Mouse (Mus musculus): ENCODE results near the gene Tnfrsf8.
A peak's percentile ranks its signal among the peaks of the same experiment; 100 is the strongest.
"Not testable (repeated sequence)": the region's sequence is repeated elsewhere in the genome, so short reads cannot be mapped to it uniquely, and the experiment has no call there.

Gene Tnfrsf8

DNA sequence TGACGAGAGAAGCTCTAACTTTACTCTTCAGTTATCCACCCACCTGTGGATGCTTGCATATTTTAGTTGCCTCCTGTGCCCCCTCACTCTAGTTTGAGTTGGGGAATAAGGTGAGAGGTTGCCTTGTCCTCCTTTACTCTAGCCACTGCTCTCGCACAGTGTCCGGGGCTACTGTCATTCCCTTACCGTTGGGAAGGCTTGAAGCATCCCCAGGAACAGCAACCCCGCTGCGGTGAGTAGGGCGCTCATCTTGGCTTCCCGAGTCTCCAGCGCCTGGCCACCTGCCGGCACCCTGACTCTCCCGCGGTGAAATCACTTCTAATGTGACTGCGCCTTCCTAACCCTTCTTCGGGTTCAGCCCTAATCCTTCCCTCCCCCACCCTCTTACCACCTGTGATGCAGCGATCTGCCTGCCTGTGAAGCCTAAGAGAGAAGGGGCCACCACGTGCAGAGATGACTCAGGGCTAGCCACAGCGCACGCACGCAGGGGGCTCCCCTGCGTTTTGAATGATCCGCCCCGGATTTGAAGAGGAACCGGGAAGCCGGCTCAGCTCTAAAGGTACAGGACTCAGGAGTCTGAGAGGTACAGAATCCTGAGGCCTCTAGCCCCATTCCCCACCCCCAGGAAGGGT lies at the start of gene Tnfrsf8:
TSS of gene Tnfrsf8 (minus strand) at position 329 of the 632 bp plus-strand sequence.
- DNase-seq = no peak

DNA sequence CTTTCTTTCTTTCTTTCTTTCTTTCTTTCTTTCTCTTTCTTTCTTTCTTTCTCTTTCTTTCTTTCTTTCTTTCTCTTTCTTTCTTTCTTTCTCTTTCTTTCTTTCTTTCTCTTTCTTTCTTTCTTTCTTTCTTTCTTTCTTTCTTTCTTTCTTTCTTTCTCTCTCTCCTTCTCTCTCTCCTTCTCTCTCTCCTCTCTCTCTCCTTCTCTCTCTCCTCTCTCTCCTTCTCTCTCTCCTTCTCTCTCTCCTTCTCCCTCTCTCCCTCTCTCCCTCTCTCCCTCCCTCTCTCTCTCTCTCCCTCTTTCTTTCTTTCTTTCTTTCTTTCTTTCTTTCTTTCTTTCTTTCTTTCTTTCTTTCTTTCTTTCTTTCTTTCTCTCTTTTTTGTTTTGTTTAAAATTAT lies 46.7 kb upstream of the Tnfrsf8 start:
- not testable (repeated sequence) for DNase-seq

DNA sequence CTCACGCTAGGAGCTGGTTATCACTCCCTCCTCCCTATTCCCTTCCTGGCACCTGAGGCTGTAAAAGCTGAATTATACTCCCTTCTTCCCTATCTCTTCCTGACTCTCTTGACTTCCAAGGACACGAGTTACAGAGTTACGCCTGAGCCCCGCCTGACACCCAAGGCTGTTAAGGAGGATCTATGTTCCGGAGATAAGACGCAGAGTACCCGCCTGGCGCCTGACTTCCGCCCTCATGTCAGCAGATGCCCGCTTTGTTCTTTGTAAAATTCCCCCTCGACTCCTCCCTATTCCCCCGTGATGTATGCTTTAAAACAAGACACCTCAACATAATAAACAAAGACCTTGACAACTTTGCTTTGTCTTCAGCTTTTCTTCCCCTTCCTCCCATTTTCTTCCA lies 46.1 kb upstream of the Tnfrsf8 start:
- peak; percentile 2 for DNase-seq

DNA sequence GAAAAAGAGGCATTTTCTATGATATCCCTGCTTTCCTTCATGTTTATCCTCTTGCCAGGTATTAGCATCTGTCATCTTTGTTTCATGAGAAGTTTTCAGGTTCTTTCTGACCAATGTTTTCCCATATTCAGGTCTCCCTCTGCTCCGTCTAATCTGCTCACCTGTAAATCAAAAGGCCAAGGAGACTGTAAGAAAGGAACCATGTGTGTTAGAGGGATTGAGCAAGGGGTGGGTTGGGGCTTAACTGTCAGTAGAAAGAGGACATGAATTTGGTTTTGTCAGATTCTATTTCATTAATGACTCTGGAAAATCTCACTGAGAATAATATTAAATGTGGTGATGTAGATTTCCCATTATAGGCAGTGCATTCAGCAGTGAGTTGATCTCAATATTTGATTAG lies 45.6 kb upstream of the Tnfrsf8 start:
- no peak for DNase-seq

DNA sequence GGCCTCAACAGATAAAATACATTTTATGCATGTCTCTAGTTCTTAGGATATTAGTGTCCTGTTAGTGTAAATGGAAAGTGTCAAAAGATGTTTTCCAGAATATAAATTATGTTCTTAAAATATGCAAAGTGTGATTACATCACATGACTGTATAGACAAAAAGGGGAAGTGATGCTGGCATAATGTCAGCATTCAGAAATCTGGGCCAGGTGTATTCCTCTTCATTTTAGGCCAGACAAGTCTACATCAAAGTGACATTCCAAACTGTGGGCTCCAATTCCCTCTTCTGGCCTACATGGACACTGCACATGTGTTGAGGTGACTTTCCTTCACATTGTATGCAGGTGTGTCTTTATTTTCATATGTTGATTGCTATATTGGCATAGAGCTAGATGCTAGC lies 41.3 kb upstream of the Tnfrsf8 start:
- DNase-seq = no peak

DNA sequence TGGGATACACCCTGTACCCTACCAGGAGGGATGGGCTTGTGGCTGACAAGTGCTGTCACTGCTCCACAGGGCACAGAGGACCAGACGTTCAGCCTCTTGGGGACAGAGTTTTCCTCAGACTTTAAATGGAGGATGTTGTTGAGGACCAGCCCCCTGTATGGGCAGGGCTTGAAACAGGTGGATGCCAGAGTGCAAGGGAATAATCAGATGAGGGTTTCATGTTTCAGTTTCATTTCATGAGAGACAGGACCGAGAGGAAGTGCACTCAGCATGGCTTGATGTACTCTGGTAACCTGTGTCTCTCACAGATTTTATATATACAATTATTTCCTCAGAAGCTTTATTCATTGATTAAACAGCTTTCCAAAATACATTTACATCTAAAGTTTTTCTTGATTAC lies 38.9 kb upstream of the Tnfrsf8 start:
- DNase-seq = no peak

DNA sequence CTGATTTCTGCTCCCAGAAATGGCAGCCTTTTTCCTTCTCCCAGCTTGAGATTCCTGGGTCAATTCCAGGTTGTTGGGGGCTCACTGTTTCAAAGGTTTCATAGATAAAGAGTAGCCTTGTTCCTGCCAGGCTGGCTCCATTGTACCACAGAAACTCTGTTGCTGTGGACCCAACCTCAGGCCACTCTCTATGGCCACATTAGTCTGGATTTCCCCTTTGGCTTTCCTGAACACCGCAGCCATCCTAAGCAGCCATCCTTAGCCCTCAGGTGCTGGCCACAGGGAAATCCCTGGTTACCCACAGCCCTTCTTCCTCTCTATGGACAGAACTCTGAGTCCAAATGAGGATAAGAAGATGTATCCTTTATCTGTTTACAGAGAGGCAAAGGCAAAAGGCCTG lies 30.0 kb upstream of the Tnfrsf8 start:
- DNase-seq = no peak

DNA sequence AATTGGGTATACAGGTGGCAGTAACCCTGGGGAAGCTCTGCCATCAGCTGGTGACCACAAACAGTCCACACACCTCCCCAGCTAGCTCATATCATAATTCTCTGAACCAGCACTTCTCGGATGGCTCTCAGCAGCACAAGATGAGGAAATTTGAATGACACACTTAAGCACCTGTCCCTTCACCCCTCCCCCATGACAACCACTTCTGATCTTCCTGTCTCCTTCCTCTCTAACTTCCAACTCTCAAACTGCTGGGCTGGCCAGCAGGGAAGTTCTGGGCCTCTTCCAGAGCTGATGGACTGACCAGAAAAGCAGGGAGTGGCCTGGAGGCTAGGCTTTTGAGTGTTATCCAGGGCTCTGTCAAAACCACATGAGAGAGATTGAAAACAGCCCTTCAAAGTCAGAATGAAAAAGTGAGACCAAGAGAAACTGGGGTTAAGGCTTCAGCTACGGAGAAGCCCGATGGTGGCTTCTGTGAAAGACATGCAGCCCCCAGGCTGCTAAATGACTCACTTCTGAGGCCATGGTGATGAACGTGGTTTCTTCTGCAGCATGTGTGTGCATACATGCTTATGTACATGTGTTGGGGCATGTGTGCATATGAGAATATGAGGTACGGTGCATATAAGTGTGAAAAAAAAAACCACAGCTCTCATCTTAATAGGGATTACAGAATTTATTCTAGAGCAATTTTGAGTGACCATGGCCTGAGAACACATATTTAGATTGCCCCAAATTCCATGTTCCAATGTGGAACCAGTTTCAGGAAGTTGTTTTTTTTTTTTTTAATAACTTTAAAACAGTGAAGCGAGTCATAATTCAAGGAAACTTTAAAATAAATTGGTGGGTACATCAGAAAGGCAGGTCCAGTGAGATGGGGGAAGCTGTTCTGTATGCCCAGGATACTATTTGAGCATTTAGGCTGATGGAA lies 27.2 kb upstream of the Tnfrsf8 start:
- DNase-seq = no peak

DNA sequence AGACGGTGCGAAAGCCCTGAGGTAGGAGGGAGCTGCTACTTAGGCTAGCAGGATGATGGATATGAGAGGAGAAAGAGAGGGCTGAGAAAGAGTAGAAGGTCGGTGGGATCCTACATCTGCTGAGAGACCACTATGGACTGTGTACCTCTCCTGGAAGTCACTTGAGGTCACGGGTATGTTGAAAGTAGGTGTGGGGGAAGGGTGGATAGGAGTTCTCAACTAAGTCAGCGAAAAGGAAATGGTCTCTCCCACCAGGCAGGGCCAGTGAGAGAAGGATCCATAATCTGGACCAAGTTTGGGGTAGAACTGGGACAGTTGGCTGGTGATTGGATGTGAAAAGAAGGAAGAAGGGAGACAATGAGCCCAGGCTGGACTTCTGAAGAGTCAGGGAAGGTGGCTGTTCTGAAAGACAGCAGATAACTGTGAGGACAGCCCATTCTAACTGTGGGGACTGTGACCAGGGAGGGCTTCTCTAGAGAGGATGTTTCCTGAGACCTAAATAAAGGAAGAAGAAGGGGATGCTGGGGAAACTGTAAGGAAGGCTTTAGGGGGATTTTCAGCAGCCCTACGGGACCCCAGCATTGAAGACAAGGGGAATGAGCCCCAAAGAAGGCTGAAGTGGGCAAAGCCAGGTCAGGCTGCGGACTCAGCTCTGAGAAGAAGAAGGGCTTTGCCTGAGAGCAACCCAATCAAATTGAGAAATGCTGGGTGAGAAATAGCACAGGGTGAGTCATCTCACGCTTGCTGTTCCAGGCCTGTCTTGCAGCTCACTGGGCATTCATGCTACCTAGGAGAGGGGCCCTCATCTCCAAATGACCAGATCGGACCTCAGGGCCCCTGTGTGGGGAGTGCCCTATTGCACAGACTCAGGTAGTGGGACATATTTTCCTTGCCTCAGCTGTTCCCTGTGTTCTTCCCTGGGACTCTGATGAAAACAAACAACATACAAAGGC lies 23.2 kb upstream of the Tnfrsf8 start:
- no peak for DNase-seq

DNA sequence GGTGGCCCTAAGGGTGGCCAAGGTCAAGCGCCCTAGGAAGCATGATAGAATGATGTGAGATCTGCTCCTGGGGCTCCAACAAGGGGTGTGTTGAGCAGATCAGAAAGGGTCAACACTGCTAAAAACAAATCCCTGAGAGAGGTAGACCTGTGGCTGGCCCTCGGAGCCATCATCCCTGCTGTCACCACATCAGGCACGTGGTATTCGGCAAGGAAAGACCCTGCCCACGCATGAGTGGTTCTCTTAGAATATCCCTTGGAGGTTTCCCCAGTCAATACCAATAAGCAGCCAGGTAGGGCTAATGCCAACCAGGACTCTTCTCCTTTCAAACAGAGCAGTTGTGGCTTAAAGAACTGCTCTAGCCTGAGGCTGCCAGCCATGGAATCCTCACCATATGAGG lies 21.6 kb upstream of the Tnfrsf8 start:
- DNase-seq = no peak

DNA sequence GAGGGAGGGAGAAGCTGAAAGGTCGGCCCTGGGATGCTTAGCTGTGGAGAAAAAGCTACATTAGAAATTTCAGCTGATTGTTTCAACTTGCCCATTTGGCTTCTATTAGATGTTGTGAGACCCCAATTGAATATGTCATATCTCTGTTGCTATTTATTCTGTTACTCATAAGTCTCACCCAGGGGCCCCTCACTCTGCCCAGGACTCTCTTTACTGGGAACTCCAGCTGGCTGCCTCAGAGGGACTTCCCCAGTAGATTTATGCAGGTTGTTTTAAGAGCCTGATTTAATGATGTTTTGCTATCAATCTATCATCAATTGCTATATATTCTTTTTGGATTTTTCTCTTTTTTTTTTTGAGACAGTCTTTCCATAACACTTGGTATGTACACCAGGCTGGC lies 21.1 kb upstream of the Tnfrsf8 start:
- no peak for DNase-seq

DNA sequence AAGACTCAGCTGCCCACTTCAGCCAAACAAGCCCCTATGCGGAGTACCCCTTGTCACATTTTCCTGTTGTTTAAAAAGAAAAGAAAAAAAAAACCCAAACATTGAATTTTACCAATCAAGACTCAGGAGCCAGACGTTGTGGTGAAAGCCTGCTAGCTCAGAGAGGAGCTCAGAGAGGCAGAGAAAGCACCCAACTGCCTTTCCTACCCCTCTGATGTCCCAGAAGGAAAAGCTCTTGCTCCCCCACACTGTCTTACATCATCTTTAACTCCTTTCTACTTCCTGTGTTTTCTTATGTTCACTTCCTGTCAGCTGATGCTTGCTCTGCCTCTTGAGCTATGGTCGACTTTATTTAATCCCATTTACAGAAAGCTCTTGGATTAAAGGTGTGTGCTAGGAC lies 8.7 kb upstream of the Tnfrsf8 start:
- DNase-seq = no peak

DNA sequence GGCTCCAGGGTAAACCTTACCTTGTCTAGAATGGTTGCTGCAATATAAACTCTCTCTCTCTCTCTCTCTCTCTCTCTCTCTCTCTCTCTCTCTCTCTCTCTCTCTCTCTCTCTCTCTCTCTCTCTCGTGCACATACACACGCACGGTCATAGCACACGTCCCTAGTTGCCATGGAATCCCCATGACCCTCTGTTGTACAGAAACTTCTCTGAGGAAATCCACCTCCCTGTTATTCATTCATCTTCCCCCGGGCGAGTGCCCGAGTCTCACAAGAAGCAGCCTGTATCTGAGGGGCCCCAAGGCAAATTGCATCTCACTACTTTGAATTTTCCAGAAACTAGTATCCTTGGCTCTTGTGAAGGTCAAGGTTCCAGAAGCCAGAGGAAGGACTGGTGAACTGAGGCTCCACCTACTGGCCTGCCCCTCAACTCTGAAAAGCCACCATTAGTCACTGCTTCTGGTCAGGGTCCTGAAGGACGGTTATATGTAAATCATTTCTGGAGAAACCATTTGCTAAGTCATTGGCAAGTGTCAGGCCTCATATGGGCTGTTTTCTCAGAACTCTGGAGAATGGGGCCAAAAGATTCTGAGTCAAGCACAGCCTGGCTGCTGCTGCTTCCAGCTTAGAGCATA lies 8.1 kb upstream of the Tnfrsf8 start:
- no peak for DNase-seq

DNA sequence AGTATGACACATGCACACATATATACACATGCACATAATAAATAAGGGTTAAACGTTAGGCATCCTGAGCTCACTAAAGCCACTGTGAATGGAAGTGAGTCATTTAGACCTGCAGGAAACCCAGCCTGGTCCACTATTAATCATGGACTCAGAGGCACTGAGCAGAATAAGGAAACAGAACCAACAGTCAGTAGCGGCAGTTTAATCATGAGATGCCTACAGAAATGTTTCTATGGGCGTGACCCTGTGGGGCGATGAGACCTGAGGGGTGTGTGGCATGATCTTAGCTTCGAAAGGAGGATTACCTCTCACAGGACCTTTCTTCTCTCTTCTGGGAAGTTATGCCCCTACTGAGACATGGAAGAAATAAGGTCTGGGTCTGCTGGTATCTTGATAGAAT lies 7.2 kb upstream of the Tnfrsf8 start:
- DNase-seq = no peak

DNA sequence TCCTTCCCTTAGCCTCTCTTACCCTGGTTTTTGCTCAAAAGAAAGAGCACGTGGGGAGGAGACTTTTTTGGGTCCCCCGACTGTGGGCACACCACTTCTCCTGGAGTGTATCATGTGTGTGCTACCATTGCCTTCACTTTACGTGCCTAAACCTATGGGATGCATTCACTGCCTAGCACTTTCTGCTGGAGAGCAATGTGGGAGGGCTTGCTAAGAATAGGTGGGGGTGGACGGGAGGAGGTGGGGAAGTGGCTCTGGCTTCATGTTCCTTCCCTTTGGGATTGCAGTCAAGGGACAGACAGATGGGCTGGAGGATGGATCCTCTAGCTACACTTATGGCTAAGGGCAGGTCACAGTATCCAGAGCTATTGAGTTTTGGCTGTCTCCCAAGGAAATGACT lies 5.7 kb upstream of the Tnfrsf8 start:
- DNase-seq = no peak

DNA sequence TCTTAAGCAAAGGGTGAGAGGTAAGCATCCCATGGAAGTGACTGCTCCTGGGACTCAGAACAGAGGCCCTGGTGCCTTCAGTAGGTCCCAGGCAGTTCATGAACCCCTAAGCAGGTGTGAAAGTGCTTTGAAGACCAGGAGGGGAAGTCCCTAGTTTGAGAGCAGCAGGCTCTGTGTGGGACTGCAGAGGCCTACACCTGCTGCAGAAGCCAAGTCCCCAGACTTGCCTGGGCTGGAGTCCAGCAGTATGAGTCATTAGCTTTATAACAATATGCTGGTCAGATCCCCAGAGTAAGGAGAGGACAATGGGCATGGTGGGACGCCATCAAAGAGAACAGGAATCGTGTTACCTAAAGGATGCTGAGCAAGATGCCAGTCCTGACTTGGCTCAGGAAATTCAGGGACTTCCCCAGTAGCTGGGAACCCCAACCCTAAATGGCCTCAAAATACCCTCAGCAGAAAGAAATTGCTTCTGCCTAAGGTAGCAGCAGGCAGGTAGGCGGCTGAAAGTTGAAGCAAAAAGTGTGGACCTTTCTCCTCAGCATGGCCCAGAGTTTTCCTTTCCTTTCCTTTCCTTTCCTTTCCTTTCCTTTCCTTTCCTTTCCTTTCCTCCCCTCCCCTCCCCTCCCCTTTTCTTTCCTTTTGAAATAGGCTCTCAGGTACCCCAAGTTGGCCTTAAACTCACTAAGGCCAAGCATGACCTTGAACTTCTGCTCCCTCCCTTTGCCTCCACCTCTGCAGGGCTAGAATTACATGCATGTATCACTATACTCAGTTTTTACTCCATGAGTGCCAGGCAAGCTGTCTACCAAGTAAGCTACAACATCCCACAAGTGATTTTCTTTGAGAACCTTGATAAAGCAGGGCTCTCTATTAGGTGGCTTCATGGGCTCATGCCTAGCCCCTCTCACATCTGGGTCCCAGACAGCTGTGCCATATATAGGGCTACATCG lies 4.6 kb upstream of the Tnfrsf8 start:
- peak; percentile 17 for DNase-seq

DNA sequence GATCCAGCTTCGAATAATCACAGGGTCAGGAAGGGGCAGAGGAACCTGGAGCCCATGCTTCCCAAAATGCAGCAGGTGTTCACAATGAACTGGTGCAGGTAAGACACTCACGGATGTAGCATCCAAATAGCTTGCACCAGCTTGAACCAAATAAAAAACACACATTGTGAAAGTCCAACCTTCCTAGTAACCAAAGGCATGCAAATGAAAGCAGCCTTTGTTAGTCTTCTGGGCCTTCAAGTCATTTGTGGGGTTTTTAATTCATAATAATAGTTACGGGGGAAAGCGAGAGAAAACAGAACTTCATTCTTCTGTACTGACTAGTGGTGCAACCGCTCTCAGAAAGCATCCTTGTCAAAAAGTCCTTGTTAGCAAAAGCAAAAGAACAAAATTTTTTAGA lies 1.7 kb upstream of the Tnfrsf8 start:
- no peak for DNase-seq

DNA sequence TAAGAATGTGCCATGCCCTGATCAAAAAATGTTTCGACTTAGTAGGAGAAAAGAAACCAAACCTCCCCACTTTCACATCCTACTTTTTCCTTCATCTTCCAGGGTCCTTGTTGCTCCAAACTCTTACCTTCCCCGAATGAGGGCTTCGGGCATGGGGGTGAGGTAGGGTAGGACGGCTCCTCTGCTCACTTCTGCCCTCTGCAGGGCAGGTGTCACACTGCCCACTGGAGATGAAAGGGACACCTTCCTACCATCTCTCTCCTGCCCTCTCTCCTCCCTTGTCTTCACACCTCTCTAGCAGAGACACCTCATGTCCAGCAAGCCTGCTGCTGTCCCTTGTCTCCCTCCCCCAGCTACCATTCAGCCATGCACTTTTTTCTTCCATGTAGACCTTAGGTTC lies 998 bp downstream of the Tnfrsf8 start:
- no peak for DNase-seq

DNA sequence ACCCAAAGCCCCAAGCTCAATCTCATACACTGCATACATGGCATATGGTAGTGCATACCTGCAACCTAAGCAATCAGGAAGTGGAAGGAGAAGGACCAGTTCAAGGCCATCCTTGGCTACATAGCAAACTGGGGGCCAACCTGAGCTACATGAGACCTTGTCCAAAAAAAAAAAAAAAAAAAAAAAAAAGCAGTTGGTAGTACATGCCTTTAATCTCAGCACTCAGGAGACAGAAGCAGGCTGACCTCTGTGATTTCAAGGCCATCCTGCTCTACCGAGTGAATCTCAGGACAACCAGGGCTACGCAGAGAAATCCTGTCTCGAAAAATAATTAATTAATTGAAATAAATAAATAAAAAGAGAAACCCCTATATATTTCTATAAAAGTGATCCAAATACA lies 1.7 kb downstream of the Tnfrsf8 start:
- no peak for DNase-seq

DNA sequence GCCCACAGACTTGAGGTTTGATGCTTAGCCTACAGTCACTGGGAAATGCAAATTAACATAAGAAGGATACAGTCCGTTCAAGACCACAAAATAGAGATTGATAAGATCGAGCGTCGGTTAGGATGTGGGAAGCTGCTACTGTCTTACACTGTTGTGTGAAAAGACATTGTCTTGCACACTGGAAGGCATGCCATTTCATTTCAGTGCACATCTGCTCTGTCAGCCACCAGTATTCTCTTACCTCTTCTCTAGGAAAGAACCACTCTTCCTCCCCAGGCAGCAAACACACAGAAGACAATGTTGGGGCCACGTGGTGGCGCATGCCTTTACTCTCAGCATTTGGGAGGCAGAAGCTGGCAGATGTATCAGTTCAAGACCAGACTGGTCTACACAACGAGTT lies 2.4 kb downstream of the Tnfrsf8 start:
- DNase-seq = no peak

DNA sequence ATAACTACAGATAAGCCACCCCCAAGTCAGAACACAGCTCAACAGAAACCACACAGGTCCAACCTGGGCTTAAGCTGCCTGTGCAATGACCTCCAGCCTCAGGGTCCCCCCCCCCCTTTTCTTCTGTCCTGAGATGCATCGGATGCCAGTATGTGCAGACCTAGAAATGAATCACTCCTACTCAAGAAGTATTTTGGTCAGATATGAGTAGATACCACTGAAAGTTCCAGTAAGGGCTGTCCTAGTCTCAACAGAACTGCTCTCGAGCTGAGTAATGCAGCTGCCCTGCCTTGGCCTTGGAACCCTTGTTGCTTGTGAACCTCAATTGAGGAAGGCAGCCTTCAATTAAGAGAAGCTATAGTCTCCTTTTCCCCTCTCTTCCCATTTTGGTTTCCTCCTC lies 4.1 kb downstream of the Tnfrsf8 start:
- no peak for DNase-seq

DNA sequence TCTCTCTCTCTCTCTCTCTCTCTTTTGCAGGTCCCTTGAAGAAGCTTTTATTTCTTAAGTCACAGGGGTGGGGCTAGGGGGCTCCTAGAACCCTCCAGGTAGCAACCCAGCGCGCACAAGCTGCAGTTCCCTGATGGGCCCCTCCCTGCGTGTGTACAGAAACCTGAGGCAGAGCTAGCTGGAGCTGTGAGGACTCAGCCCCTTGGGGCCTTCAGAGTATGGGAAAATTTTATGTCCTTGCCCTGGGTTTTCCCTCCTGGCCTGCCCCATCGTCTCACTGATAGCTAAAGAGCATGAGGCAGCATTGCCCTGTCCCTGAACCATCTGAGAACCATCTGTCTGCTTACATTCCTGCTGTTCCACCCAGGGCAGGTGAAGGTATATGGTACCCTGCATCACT lies 8.5 kb downstream of the Tnfrsf8 start:
- no peak for DNase-seq
